Mouse (Mus musculus) embryonic fibroblast, embryonic 13.5 days (primary cell): ENCODE results near the gene Hao2.

ENCODE experiments used
- CTCF ChIP-seq: IDR thresholded peaks from 2 replicates; pipeline ENCODE4 v1.5.1; 2011; ENCODE audit warnings: mild to moderate bottlenecking, control low read depth, low read length, moderate library complexity, borderline replicate concordance; ENCODE audit not compliant: insufficient read depth
- POLR2A ChIP-seq: IDR thresholded peaks from 2 replicates; pipeline ENCODE4 v1.6.1; 2011; ENCODE audit warnings: low read depth, mild to moderate bottlenecking, control low read depth, low read length, moderate library complexity

DNA sequence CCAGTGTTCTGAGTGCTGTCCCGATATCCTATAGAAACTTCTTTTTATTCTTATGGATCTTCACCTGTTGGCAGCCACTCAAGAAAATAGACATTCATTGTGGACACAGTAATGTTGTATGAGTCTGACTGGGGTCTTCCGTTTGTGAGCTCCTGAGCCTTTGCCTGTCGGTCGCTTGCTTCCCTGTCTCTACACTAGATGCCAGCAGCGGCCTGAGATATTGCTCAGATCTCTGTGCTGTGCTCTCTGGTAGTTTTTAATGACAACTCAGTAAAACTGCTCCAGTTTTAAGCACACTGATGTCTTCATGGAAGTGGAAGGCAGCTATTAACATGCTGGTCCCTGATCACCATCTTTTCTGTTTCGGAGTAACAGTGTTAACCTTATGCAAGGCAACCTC, 20.6 kb upstream of the Hao2 start:
- TF ChIP-seq CTCF (no peak), POLR2A (no peak)
